Mouse (Mus musculus) small intestine, adult 2 months (tissue): ENCODE data around the gene Acer1. TPM values are rescaled to one million over a fixed set of nuclear protein-coding genes. Genes with fewer than 3 reads are reported as not detected.

ENCODE experiments used
- H3K27ac ChIP-seq: fragments of 200-500 bp; 2 replicates; pipeline ENCODE4 v1.5.1; 2012; ENCODE audit warnings: low read depth, low read length, control low read depth, inconsistent platforms; ENCODE audit not compliant: insufficient read depth
- H3K27me3 ChIP-seq: fragments of 200-500 bp; 2 replicates; pipeline ENCODE4 v1.6.1; 2012; ENCODE audit warnings: mild to moderate bottlenecking, moderate library complexity, low read length, inconsistent platforms; ENCODE audit not compliant: control insufficient read depth, insufficient read depth
- H3K36me3 ChIP-seq: fragments of 200-500 bp; 2 replicates; pipeline ENCODE4 v1.6.1; 2012; ENCODE audit warnings: mild to moderate bottlenecking, low read length, control low read depth, inconsistent platforms; ENCODE audit not compliant: control insufficient read depth, insufficient read depth
- H3K4me1 ChIP-seq: fragments of 200-500 bp; 2 replicates; pipeline ENCODE4 v1.6.1; 2012; ENCODE audit warnings: low read length, inconsistent platforms, mixed read lengths; ENCODE audit not compliant: control insufficient read depth, insufficient read depth, insufficient read length
- H3K4me3 ChIP-seq: fragments of 200-500 bp; 2 replicates; pipeline ENCODE4 v1.5.1; 2012; ENCODE audit warnings: low read depth, mild to moderate bottlenecking, control low read depth, inconsistent platforms, low read length, moderate library complexity
- CTCF ChIP-seq: fragments of 200-500 bp; IDR thresholded peaks from 2 replicates; pipeline ENCODE4 v1.5.1; 2012; ENCODE audit warnings: low read depth, mild to moderate bottlenecking, control low read depth, inconsistent platforms, low read length, moderate library complexity, mixed read lengths; ENCODE audit not compliant: insufficient replicate concordance, insufficient read length; ENCODE audit errors: extremely low read depth
- POLR2A ChIP-seq: fragments of 200-500 bp; IDR thresholded peaks from 2 replicates; pipeline ENCODE4 v1.6.1; 2012; ENCODE audit warnings: low read depth, mild to moderate bottlenecking, control low read depth, inconsistent platforms, low read length, moderate library complexity
- WGBS: fragments of 180-500 bp; shearing (Covaris S2); methylation state at CpG from one replicate; pipeline ENCODE4 v1.1.7; 2018; 5-methylcytosine and 5-hydroxymethylcytosine counted together
- polyA plus RNA-seq: library from polyadenylated mRNA; depleted of rRNA; stranded (reverse); fragments of >200 nt; gene quantifications from 2 replicates; pipeline ENCODE4 v1.2.3, GENCODE M21; 2012; rRNA removed

Gene Acer1
- polyA plus RNA-seq, 1 experiment: 28.9 TPM

DNA sequence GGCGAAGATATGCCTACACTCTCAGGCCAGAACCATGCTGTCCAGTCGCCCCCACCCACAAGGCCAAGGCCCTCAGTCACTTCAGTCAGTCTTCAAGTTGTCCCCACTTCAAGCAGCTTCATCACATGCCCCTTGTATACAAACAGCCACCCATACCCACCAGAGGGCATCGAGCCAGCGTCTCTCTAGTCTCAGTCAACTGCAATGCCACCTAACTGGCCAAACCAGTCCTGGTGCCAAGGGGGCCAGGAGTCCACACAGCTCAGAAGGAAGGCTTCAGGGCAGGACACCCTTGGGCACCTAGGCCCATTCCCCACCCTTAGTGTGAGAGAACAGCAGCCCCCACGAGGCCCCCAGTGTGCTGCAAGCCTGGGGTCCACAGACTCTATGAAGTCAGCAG, 74.8 kb downstream of the Acer1 start:
- H3K4me1 ChIP-seq: peaks cover 17% of the 10 kb centered on the region
- peaks cover 9% of the 10 kb centered on the region for H3K36me3 ChIP-seq
- H3K27ac ChIP-seq: no peak overlapping the region
- TF ChIP-seq CTCF: no peak
- TF ChIP-seq POLR2A: no peak
- WGBS: 35% methylated on average over 5 of the region's 5 CpGs
- no peak overlapping the region for H3K4me3 ChIP-seq
- no peaks in the 10 kb centered on the region for H3K27me3 ChIP-seq

DNA sequence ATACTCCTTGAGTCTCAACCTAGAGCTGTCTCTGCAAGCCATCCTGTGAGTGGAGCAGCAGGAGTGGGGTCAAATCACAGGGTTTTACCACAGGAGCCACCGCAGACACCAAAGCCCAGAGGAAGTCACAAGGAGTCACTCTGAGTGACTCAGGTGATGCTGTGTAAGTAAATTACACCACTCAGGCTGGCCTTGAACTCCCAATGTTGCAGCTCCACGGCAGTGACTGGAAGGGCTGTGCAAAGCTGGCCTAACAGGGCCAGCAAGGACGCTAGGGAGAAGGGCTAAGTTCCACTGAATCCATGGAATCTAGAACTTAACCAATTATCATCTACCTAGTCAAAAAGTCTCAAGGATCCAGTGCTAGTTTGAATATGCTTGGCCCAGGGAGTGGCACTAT, 75.8 kb downstream of the Acer1 start:
- WGBS: 64% methylated on average over 3 of the region's 3 CpGs
- TF ChIP-seq POLR2A: no peak
- no peak for TF ChIP-seq CTCF

More for the DNA sequence above, 75.8 kb downstream of the Acer1 start:
- peaks cover 18% of the 10 kb centered on the region for H3K36me3 ChIP-seq
- peaks cover 17% of the 10 kb centered on the region for H3K4me1 ChIP-seq
- H3K27ac ChIP-seq: no peak overlapping the region
- H3K27me3 ChIP-seq: no peaks in the 10 kb centered on the region
- H3K4me3 ChIP-seq: no peak overlapping the region

Other genes starting within 250 kb of the Acer1 start
- gene Nrtn, start 224.6 kb downstream of the Acer1 start, polyA plus RNA-seq: 34.9 and 36.8 TPM in 2 replicates
- 32.1 and 55.6 TPM in 2 replicates for gene Dus3l, start 217.4 kb downstream of the Acer1 start, polyA plus RNA-seq
- gene Prr22, start 211.9 kb downstream of the Acer1 start, polyA plus RNA-seq: 2.0 and 3.7 TPM in 2 replicates
- 7.7 and 15.4 TPM in 2 replicates for gene Rfx2, start 151.1 kb downstream of the Acer1 start, polyA plus RNA-seq
- gene Acsbg2, start 107.7 kb downstream of the Acer1 start, polyA plus RNA-seq: not detected in 2 replicates
- gene 1700061G19Rik, start 106.6 kb downstream of the Acer1 start, polyA plus RNA-seq: not detected in 2 replicates
- 25.0 and 46.3 TPM in 2 replicates for gene Mllt1, start 46.7 kb downstream of the Acer1 start, polyA plus RNA-seq
- 86.2 and 132 TPM in 2 replicates for gene Clpp, start 8.2 kb upstream of the Acer1 start, polyA plus RNA-seq
- 40.8 and 63.7 TPM in 2 replicates for gene Alkbh7, start 15.2 kb upstream of the Acer1 start, polyA plus RNA-seq
- not detected in 2 replicates for gene Pspn, start 17.9 kb upstream of the Acer1 start, polyA plus RNA-seq
- gene Gtf2f1, start 29.2 kb upstream of the Acer1 start, polyA plus RNA-seq: 17.1 and 43.5 TPM in 2 replicates
- not detected in 2 replicates for gene Gm17949, start 29.3 kb upstream of the Acer1 start, polyA plus RNA-seq
- gene Khsrp, start 49.4 kb upstream of the Acer1 start, polyA plus RNA-seq: 32.3 and 66.4 TPM in 2 replicates
- not detected in 2 replicates for gene Slc25a41, start 59.5 kb upstream of the Acer1 start, polyA plus RNA-seq
- 184 and 395 TPM in 2 replicates for gene Crb3, start 77.0 kb upstream of the Acer1 start, polyA plus RNA-seq
- 13.3 and 14.3 TPM in 2 replicates for gene Slc25a23, start 77.7 kb upstream of the Acer1 start, polyA plus RNA-seq
- 9.1 and 13.6 TPM in 2 replicates for gene Dennd1c, start 96.4 kb upstream of the Acer1 start, polyA plus RNA-seq
- 3.3 TPM in 2 replicates for gene Tubb4a, start 105.7 kb upstream of the Acer1 start, polyA plus RNA-seq
- gene Tnfsf9, start 123.2 kb upstream of the Acer1 start, polyA plus RNA-seq: 2.3 and 2.6 TPM in 2 replicates
- gene Cd70, start 167.7 kb upstream of the Acer1 start, polyA plus RNA-seq: not detected in 2 replicates
- gene Tnfsf14, start 212.1 kb upstream of the Acer1 start, polyA plus RNA-seq: 0.79 and 0.98 TPM in 2 replicates
- 17.9 and 40.9 TPM in 2 replicates for gene C3, start 246.0 kb upstream of the Acer1 start, polyA plus RNA-seq